Mouse (Mus musculus): ENCODE results near the gene Arhgap44.

GRCm38 (mm10) chr11:64978720-64979488 lies 183.9 kb downstream of the Arhgap44 start, which contains the start of gene Elac2:
- no peak for TF ChIP-seq CTCF (IDR thresholded peaks at IDR 0.05)
- peak; percentile 50 for TF ChIP-seq EP300 (IDR thresholded peaks at IDR 0.05)

Data from lung, postnatal 0 days (tissue).